Mouse (Mus musculus) embryonic facial prominence, embryonic 11.5 days (tissue): Measurements from ENCODE around the gene Gm2244. TPM values are rescaled to one million over a fixed set of nuclear protein-coding genes. Genes with fewer than 3 reads are reported as not detected.
"Not testable (repeated sequence)": the region's sequence is repeated elsewhere in the genome, so short reads cannot be mapped to it uniquely, and the experiment has no call there.

Experiments used
- ATAC-seq: fragments of 200-750 bp; cut with Nextera tagmentation; replicated peaks from 2 replicates; pipeline ENCODE4 v1.8.0; 2017; ENCODE audit warnings: low read depth; ENCODE audit not compliant: insufficient number of reproducible peaks, low FRiP score, low TSS enrichment
- DNase-seq: peaks from one replicate; pipeline ENCODE4 v3.0.0-alpha.2; 2015; ENCODE audit warnings: low spot score
- H3K27ac ChIP-seq: fragments of 300-500 bp; sonication (generic); replicated peaks from 2 replicates; pipeline ENCODE4 v1.5.1; 2014; ENCODE audit warnings: mild to moderate bottlenecking, low read depth, low read length, control low read depth
- H3K27me3 ChIP-seq: fragments of 300-500 bp; sonication (generic); 2 replicates; pipeline ENCODE4 v1.6.1; 2014; ENCODE audit warnings: mild to moderate bottlenecking, low read length, moderate library complexity, mixed read lengths; ENCODE audit not compliant: control insufficient read depth, insufficient read depth
- H3K36me3 ChIP-seq: fragments of 300-500 bp; sonication (generic); replicated peaks from 2 replicates; pipeline ENCODE4 v1.6.1; 2014; ENCODE audit warnings: low read depth, mild to moderate bottlenecking, low read length, moderate library complexity, mixed read lengths; ENCODE audit not compliant: control insufficient read depth, insufficient read depth
- H3K4me1 ChIP-seq: fragments of 300-500 bp; sonication (generic); 2 replicates; pipeline ENCODE4 v1.6.1; 2014; ENCODE audit warnings: low read length, mixed read lengths; ENCODE audit not compliant: control insufficient read depth, insufficient read depth
- H3K4me2 ChIP-seq: fragments of 300-500 bp; sonication (generic); 2 replicates; pipeline ENCODE4 v1.6.1; 2014; ENCODE audit warnings: low read depth, mild to moderate bottlenecking, control low read depth, low read length, moderate library complexity
- H3K4me3 ChIP-seq: fragments of 300-500 bp; sonication (generic); 2 replicates; pipeline ENCODE4 v1.5.1; 2014; ENCODE audit warnings: low read depth, low read length, control low read depth
- H3K9ac ChIP-seq: fragments of 300-500 bp; sonication (generic); replicated peaks from 2 replicates; pipeline ENCODE4 v1.6.1; 2014; ENCODE audit warnings: mild to moderate bottlenecking, control low read depth, low read length
- H3K9me3 ChIP-seq: fragments of 300-500 bp; sonication (generic); replicated peaks from 2 replicates; pipeline ENCODE4 v1.6.1; 2016; ENCODE audit warnings: mild to moderate bottlenecking, low read length, inconsistent platforms, mixed read lengths; ENCODE audit not compliant: control insufficient read depth
- WGBS: fragments of 180-500 bp; shearing (Covaris S2); extraction: QIAGEN DNeasy Blood & Tissue Kit; methylation state at CpG from one replicate; pipeline ENCODE4 v1.1.7; 2014; 5-methylcytosine and 5-hydroxymethylcytosine counted together
- polyA plus RNA-seq: library from polyadenylated mRNA; unstranded; fragments of >200 nt; fragmentation: Nextera tagmentation; extraction: Ambion mirVana; gene quantifications from 2 replicates; pipeline ENCODE4 v1.2.1, GENCODE M21; 2014

Gm2244 gene
- not detected in 2 replicates for polyA plus RNA-seq

DNA sequence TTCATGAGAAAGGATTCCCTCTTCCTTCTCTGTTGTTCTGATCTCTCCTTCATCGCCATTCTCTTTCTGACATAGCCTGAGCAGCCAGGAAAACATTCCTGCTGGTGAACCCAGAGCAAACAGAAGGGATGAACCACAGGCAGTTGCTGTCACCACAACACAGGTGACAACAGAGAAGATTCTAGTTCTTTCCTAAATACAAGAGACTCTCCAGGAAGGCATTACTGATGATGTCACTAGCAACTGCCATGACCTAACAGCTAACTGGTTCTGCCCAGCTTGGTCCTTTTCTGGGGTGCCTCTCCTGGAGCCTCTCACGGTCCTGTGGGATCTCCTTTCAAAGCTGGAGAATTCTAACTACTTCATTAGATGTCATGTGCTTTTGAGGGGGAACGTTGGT lies at the start of gene Gm2244:
TSS of gene Gm2244 (minus strand) at position 101 of the 400 bp plus-strand sequence.
- not testable (repeated sequence) for H3K4me3 ChIP-seq, H3K4me2 ChIP-seq, H3K36me3 ChIP-seq, H3K4me1 ChIP-seq, H3K9ac ChIP-seq, DNase-seq, H3K9me3 ChIP-seq, ATAC-seq, H3K27ac ChIP-seq, H3K27me3 ChIP-seq
- 92% methylated on average over 1 of the region's 3 CpGs for WGBS

- H3K9me3 ChIP-seq, H3K27me3 ChIP-seq, H3K27ac ChIP-seq, H3K4me1 ChIP-seq, H3K36me3 ChIP-seq, ATAC-seq: not testable (repeated sequence)
- peak within 1 kb of the TSS; percentile 43 for H3K9ac ChIP-seq
- H3K4me2 ChIP-seq, result peak within 1 kb of the TSS; percentile 30
- DNase-seq, result peak; percentile 6
- WGBS, result under 1% methylated on average over 25 of the region's 62 CpGs
- H3K4me3 ChIP-seq, result peak within 1 kb of the TSS; percentile 41
Observed at GRCm38 (mm10) chr14:19584804-19585667, 35.3 kb upstream of the Gm2244 start, which contains the start of gene Gm2237. Gene Gm2237 (minus strand): TSS chr14:19585135.

Other genes with a start within 250 kb of the Gm2244 start
- not detected in 2 replicates for gene Gm21738, start 131.0 kb downstream of the Gm2244 start, polyA plus RNA-seq
- 3.5 TPM in 2 replicates for gene Gm2237, start 35.2 kb upstream of the Gm2244 start, polyA plus RNA-seq
- not detected in 2 replicates for gene Gm5458, start 52.6 kb upstream of the Gm2244 start, polyA plus RNA-seq
- 46.1 and 50.6 TPM in 2 replicates for gene Nid2, start 201.3 kb upstream of the Gm2244 start, polyA plus RNA-seq